Mouse (Mus musculus) liver, postnatal 0 days (tissue): ENCODE data around the gene Klhl8. TPM values are rescaled to one million over a fixed set of nuclear protein-coding genes. Genes with fewer than 3 reads are reported as not detected.
A peak's percentile ranks its signal among the peaks of the same experiment; 100 is the strongest.

Experiments used
- ATAC-seq: fragments of 200-750 bp; cut with Nextera tagmentation; 2 replicates; pipeline ENCODE4 v1.8.0; 2017; ENCODE audit warnings: mild to moderate bottlenecking, moderate library complexity
- DNase-seq: peaks from one replicate; pipeline ENCODE4 v3.0.0-alpha.2; 2016
- H3K27ac ChIP-seq: fragments of 300-500 bp; sonication (generic); 2 replicates; pipeline ENCODE4 v1.5.1; 2014; ENCODE audit warnings: antibody characterized with exemption, moderate library complexity, mild to moderate bottlenecking, low read depth
- H3K27me3 ChIP-seq: fragments of 300-500 bp; sonication (generic); 2 replicates; pipeline ENCODE4 v1.6.1; 2014; ENCODE audit warnings: low read length, control low read depth, mixed read lengths; ENCODE audit not compliant: insufficient read depth
- H3K36me3 ChIP-seq: fragments of 300-500 bp; sonication (generic); replicated peaks from 2 replicates; pipeline ENCODE4 v1.6.1; 2014; ENCODE audit warnings: mild to moderate bottlenecking, control low read depth, low read length, moderate library complexity, mixed read lengths; ENCODE audit not compliant: insufficient read depth
- H3K4me1 ChIP-seq: fragments of 300-500 bp; sonication (generic); 2 replicates; pipeline ENCODE4 v1.6.1; 2014; ENCODE audit warnings: antibody characterized with exemption, mild to moderate bottlenecking, control low read depth; ENCODE audit not compliant: insufficient read depth
- H3K4me2 ChIP-seq: fragments of 300-500 bp; sonication (generic); 2 replicates; pipeline ENCODE4 v1.6.1; 2014; ENCODE audit warnings: low read depth, mild to moderate bottlenecking, low read length, moderate library complexity, mixed read lengths
- H3K4me3 ChIP-seq: fragments of 300-500 bp; sonication (generic); 2 replicates; pipeline ENCODE4 v1.5.1; 2014; ENCODE audit warnings: low read depth, low read length
- H3K9ac ChIP-seq: fragments of 300-500 bp; sonication (generic); replicated peaks from 2 replicates; pipeline ENCODE4 v1.6.1; 2014; ENCODE audit warnings: mild to moderate bottlenecking, moderate library complexity
- H3K9me3 ChIP-seq: fragments of 300-500 bp; sonication (generic); 2 replicates; pipeline ENCODE4 v1.6.1; 2016; ENCODE audit warnings: mild to moderate bottlenecking, control low read depth, low read length, mixed read lengths
- CTCF ChIP-seq: sonication (generic); IDR thresholded peaks from 2 replicates; pipeline ENCODE4 v1.5.1; 2016; ENCODE audit warnings: antibody characterized with exemption, low read depth
- EP300 ChIP-seq: IDR thresholded peaks from 2 replicates; pipeline ENCODE4 v1.6.1; 2016; ENCODE audit warnings: antibody characterized with exemption, low read depth, mild to moderate bottlenecking
- WGBS: fragments of 180-500 bp; shearing (Covaris S2); extraction: QIAGEN DNeasy Blood & Tissue Kit; methylation state at CpG from one replicate; pipeline ENCODE4 v1.1.7; 2014; ENCODE audit not compliant: insufficient replicate concordance; 5-methylcytosine and 5-hydroxymethylcytosine counted together
- polyA plus RNA-seq: library from polyadenylated mRNA; unstranded; fragments of >200 nt; fragmentation: Nextera tagmentation; extraction: Ambion mirVana; gene quantifications from 2 replicates; pipeline ENCODE4 v1.2.1, GENCODE M21; 2015

The Klhl8 gene
- polyA plus RNA-seq, 1 experiment from 2014 or later: 1.9 TPM

DNA sequence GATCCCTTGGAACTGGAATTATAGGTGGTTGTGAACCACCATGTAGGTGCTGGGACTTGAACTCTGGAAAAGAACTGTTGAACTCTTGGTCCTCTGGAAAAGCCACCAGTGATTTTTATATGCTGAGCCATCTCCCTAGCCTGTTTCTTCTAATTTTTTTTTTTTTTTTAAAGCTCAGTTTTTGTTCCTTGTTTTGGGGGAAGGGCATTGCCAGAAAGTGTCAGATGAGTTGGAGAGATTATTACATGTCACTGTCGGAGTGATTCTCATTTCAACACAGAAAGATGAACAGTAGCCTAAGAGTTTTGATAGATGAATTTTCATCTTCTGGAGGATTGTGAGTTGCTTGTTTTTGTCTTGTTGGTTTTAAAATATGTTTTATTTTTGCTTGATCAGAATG, 91.4 kb downstream of the Klhl8 start:
- Histone ChIP-seq H3K27ac (no peak overlapping the region), H3K36me3 (peaks cover 77% of the 10 kb centered on the region), H3K9me3 (no peaks in the 10 kb centered on the region), H3K27me3 (no peaks in the 10 kb centered on the region), H3K4me2 (no peak overlapping the region), H3K9ac (no peak overlapping the region), H3K4me1 (peaks cover 13% of the 10 kb centered on the region), H3K4me3 (no peak overlapping the region)
- ATAC-seq (no peak), DNase-seq (no peak)
- 70% methylated on average over 1 of the region's 1 CpGs for WGBS
- TF ChIP-seq EP300 (no peak), CTCF (no peak)

- Histone ChIP-seq H3K4me1 (peaks cover 18% of the 10 kb centered on the region), H3K9me3 (no peaks in the 10 kb centered on the region), H3K4me3 (no peak overlapping the region), H3K36me3 (peaks cover 73% of the 10 kb centered on the region), H3K4me2 (no peak overlapping the region), H3K27me3 (no peaks in the 10 kb centered on the region), H3K9ac (no peak overlapping the region), H3K27ac (no peak overlapping the region)
- DNase-seq (no peak), ATAC-seq (no peak)
- TF ChIP-seq EP300: no peak
- TF ChIP-seq CTCF: no peak
- 91% methylated on average over 9 of the region's 9 CpGs for WGBS
Measured at GRCm38 (mm10) chr5:103818602-103819001, 92.5 kb downstream of the Klhl8 start.

DNA sequence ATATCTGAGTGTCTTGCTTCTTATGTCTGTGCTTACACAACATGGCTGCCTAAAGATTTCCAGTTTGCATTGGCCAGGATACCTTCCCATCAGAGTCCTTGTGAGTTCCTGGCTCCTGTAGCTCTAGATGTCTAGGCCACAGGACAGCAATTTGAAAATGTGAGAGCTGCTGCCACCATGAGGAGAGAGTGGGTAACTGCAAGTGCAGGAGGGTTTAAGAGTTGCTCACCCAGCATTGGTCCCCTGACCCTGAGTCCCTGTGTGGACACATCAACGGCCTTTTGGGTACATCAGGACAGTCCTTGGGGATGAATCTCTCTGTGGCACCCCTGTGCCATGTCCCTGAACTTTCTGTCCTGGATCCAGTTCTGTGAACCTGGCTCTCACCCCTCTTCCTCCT, 93.3 kb downstream of the Klhl8 start:
- Histone ChIP-seq H3K9me3 (no peaks in the 10 kb centered on the region), H3K4me3 (no peak overlapping the region), H3K36me3 (peaks cover 68% of the 10 kb centered on the region), H3K27ac (no peak overlapping the region), H3K4me1 (peaks cover 18% of the 10 kb centered on the region), H3K4me2 (no peak overlapping the region), H3K27me3 (no peaks in the 10 kb centered on the region), H3K9ac (no peak overlapping the region)
- peak; percentile 80 for ATAC-seq
- DNase-seq: peak; percentile 79
- TF ChIP-seq CTCF: peak; percentile 97
- no peak for TF ChIP-seq EP300
- WGBS: 12% methylated on average over 1 of the region's 1 CpGs

DNA sequence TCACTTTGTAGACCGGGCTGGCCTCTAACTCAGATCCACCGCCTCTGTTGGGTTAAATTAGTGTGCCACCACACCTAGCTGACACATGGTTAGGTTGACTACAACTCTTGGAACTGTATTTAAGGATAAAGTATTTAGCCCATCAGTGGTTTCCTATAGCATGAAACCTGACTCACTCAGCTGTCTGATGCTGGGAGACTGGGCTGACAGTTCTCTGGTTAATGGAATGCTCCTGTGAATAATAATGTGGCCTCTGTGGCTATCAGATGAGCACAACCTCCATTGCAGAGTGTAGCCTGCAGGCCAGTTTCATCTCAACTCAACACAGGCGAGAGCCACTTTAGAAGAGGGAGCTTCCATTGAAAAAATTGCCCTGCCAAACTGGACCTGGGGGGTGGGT, 94.3 kb downstream of the Klhl8 start:
- Histone ChIP-seq H3K9ac (no peak overlapping the region), H3K36me3 (peaks cover 65% of the 10 kb centered on the region), H3K27ac (no peak overlapping the region), H3K4me1 (peaks cover 18% of the 10 kb centered on the region), H3K4me2 (no peak overlapping the region), H3K27me3 (no peaks in the 10 kb centered on the region), H3K9me3 (no peaks in the 10 kb centered on the region), H3K4me3 (no peak overlapping the region)
- TF ChIP-seq CTCF (no peak), EP300 (no peak)
- ATAC-seq (no peak), DNase-seq (no peak)
- WGBS: 84% methylated on average over 3 of the region's 3 CpGs

DNA sequence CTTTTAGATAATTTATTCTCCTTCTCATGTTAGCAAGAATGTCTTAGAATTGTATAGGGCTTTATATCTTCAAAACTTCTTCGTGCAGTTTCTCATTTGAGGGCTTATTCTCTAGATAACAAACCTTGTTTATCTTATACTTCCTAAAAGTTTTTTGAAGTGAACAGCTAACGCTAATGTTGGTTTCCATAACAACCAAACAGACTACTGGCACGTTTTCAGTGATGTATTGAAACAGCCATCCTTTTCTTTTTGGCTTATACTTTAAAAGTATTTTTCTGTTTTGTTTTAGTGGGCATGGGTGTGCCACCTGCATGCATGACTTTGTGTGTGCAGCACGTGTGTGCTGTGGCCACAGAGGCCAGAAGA, 95.8 kb downstream of the Klhl8 start:
- 51% methylated on average over 4 of the region's 4 CpGs for WGBS
- H3K36me3 ChIP-seq: peaks cover 69% of the 10 kb centered on the region
- H3K9me3 ChIP-seq: no peaks in the 10 kb centered on the region
- ATAC-seq (no peak), DNase-seq (no peak)
- TF ChIP-seq CTCF (no peak), EP300 (no peak)
- H3K27me3 ChIP-seq: no peaks in the 10 kb centered on the region
- no peak overlapping the region for H3K27ac ChIP-seq
- H3K4me3 ChIP-seq: no peak overlapping the region
- no peak overlapping the region for H3K9ac ChIP-seq
- peaks cover 7% of the 10 kb centered on the region for H3K4me1 ChIP-seq
- no peak overlapping the region for H3K4me2 ChIP-seq

DNA sequence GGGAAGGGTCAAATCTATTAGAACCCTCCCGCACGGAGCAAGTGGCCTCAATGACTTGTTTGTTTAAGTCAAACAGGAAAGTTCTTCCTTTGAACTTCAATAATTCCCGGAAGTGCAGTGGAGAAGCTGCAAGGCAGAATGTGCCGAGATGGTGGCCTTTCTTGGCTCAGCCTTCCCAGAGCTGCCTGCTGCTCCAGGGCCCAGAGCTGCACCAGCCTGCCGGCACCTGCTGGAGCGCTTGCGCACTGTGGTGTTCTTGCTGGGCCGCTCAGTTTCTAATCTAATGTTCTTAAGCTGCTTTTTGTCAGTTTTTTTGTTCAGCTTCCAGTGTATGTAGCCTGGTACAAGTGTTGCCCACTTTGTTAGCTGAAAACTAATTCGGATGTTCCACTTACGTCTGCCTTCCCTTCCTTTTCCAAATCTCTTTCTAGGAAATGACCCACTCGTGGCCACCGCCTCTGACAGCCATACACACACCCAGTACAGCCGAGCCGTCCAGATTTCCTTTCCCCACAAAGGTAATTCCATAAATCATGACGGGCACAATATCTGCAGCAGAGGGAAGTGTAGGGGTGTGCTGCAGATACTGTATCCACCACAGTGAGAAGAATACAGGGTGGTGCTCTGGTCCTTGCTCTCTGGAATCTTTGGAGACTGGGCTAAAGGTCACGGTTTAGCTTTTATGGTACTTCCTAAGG, 96.4 kb downstream of the Klhl8 start:
- no peaks in the 10 kb centered on the region for H3K27me3 ChIP-seq
- TF ChIP-seq EP300: no peak
- TF ChIP-seq CTCF: no peak
- 76% methylated on average over 16 of the region's 16 CpGs for WGBS
- H3K27ac ChIP-seq: no peak overlapping the region
- H3K9me3 ChIP-seq: no peaks in the 10 kb centered on the region
- peaks cover 5% of the 10 kb centered on the region; the same call in 1 of the 2 replicates for H3K4me1 ChIP-seq
- no peak for ATAC-seq
- peaks cover 65% of the 10 kb centered on the region for H3K36me3 ChIP-seq
- H3K4me3 ChIP-seq: no peak overlapping the region
- DNase-seq: no peak
- no peak overlapping the region for H3K9ac ChIP-seq
- no peak overlapping the region for H3K4me2 ChIP-seq
